Comparison of ENCODE assay signal across 7 mouse cellular contexts in genomic region chr11:109610046-109610794, GRCm38 (mm10). TPM values are rescaled to one million over a fixed set of nuclear protein-coding genes. Genes with fewer than 3 reads are reported as not detected.
DNase-seq lines count a peak whose midpoint lies in the region; ATAC-seq and TF ChIP-seq lines count a peak whose summit lies in the region.

No protein-coding gene starts in this region.

- TF ChIP-seq CTCF in embryonic fibroblast, embryonic 13.5 days (IDR thresholded peaks at IDR 0.05; ENCODE audit: borderline replicate concordance, insufficient read depth, low read length) = no peak
- TF ChIP-seq CTCF in kidney, adult 2 months (conservative IDR thresholded peaks at IDR 0.05; ENCODE audit: insufficient read depth, insufficient read length, low read depth, low read length) = no peak

- no peak for ATAC-seq in midbrain, embryonic 13.5 days
- no peak for ATAC-seq in monocyte, adult 5-6 weeks (replicated peaks; ENCODE audit: insufficient number of reproducible peaks, low FRiP score, low TSS enrichment, poor library complexity, severe bottlenecking)

- H3K27me3 ChIP-seq in kidney, adult 2 months (replicated peaks; ENCODE audit: control insufficient read depth, insufficient read depth, low read length) = no peaks in the 10 kb centered on the region
- 0 out of 2 replicates have a peak, but pooled peaks cover 3% of the 10 kb centered on the region for H3K27me3 ChIP-seq in midbrain, embryonic 13.5 days

- H3K9me3 ChIP-seq in midbrain, embryonic 13.5 days = no peaks in the 10 kb centered on the region

- no peaks in the 10 kb centered on the region for H3K4me1 ChIP-seq in embryonic fibroblast, embryonic 13.5 days (ENCODE audit: control insufficient read depth, insufficient read depth, low read length)
- peaks cover 13% of the 10 kb centered on the region; the same call in 1 of the 2 replicates for H3K4me1 ChIP-seq in kidney, adult 2 months (ENCODE audit: control insufficient read depth, insufficient read depth, low read length)
- peaks cover 15% of the 10 kb centered on the region for H3K4me1 ChIP-seq in midbrain, embryonic 13.5 days (replicated peaks)

- H3K36me3 ChIP-seq in kidney, adult 2 months (ENCODE audit: control insufficient read depth, insufficient read depth, low read length) = no peaks in the 10 kb centered on the region
- H3K36me3 ChIP-seq in midbrain, embryonic 13.5 days = no peaks in the 10 kb centered on the region

- WGBS in kidney, adult 2 months = 10% methylated on average over 9 of the region's 9 CpGs
- WGBS in midbrain, embryonic 13.5 days = 12% methylated on average over 9 of the region's 9 CpGs

- DNase-seq in spleen, postnatal 10 days (ENCODE audit: low spot score in 2 of 2) = peak; percentile 33 to 49
- DNase-seq in spleen, postnatal 14 days (ENCODE audit: low spot score in 2 of 2) = no peak
- peak; percentile 79 for DNase-seq in kidney, adult 2 months
- DNase-seq in cerebellum, postnatal 14 days = no peak

- H3K27ac ChIP-seq in embryonic fibroblast, embryonic 13.5 days (ENCODE audit: insufficient read depth, low read length) = peak overlapping the region; percentile 63
- peak overlapping the region; percentile 89 for H3K27ac ChIP-seq in kidney, adult 2 months (ENCODE audit: insufficient read depth, low read depth, low read length)
- no peak overlapping the region for H3K27ac ChIP-seq in midbrain, embryonic 13.5 days

- peak overlapping the region; percentile 73 for H3K9ac ChIP-seq in midbrain, embryonic 13.5 days (replicated peaks)

- peak overlapping the region; percentile 63 for H3K4me3 ChIP-seq in embryonic fibroblast, embryonic 13.5 days (ENCODE audit: insufficient read depth, low read length)
- peak overlapping the region; percentile 87 for H3K4me3 ChIP-seq in kidney, adult 2 months (ENCODE audit: insufficient read depth, low read depth, low read length)
- peak overlapping the region; percentile 58 for H3K4me3 ChIP-seq in midbrain, embryonic 13.5 days (replicated peaks)

- TF ChIP-seq POLR2A in embryonic fibroblast, embryonic 13.5 days (IDR thresholded peaks at IDR 0.05; ENCODE audit: low read depth, low read length) = 0 out of 2 replicates have a peak, but pooled peaks have one; percentile 19
- no peak for TF ChIP-seq POLR2A in kidney, adult 2 months (IDR thresholded peaks at IDR 0.05; ENCODE audit: low read depth, low read length)

- H3K4me2 ChIP-seq in midbrain, embryonic 13.5 days (replicated peaks) = peak overlapping the region; percentile 84

RNA-seq across cellular contexts. Expression of gene Wipi1, which starts 1.5 kb away (rescaled TPM):
- 87.9 and 111 TPM in 2 replicates for polyA plus RNA-seq in embryonic fibroblast, embryonic 13.5 days (2011; ENCODE audit: insufficient read length, low read depth, missing spikeins)
- polyA plus RNA-seq in kidney, adult 2 months (2012; rRNA removed) = 22.7 and 25.2 TPM in 2 replicates
- polyA plus RNA-seq in midbrain, embryonic 13.5 days (2015; fragmentation: Nextera tagmentation; extraction: Ambion mirVana) = 12.2 and 12.8 TPM in 2 replicates
- 1.5 to 4.0 TPM (median 1.9 TPM) in 3 replicates for total RNA-seq in monocyte, adult 5-6 weeks (2017)

RNA-seq across cellular contexts. Expression of gene Prkar1a, which starts 39.0 kb away (rescaled TPM):
- 215 and 254 TPM in 2 replicates for polyA plus RNA-seq in embryonic fibroblast, embryonic 13.5 days (2011; ENCODE audit: insufficient read length, low read depth, missing spikeins)
- polyA plus RNA-seq in kidney, adult 2 months (2012; rRNA removed) = 85.9 and 102 TPM in 2 replicates
- 471 and 522 TPM in 2 replicates for polyA plus RNA-seq in midbrain, embryonic 13.5 days (2015; fragmentation: Nextera tagmentation; extraction: Ambion mirVana)
- total RNA-seq in monocyte, adult 5-6 weeks (2017) = 124 to 194 TPM (median 167 TPM) in 3 replicates

Comparison
In these comparisons a context has a peak if more than half of its experiments do, and no peak if none do; other contexts are left out.
1. DNase-seq: peak in spleen, postnatal 10 days (2 of 2) and kidney, adult 2 months (single experiment); none in spleen, postnatal 14 days (0 of 2) and cerebellum, postnatal 14 days (0 of 2).
2. Peak in every context shown above with its lines, with median percentiles within 50 percentile points of each other: H3K4me3 ChIP-seq.